Mouse (Mus musculus): ENCODE results near the gene Syngap1.
"Not testable (repeated sequence)": the region's sequence is repeated elsewhere in the genome, so short reads cannot be mapped to it uniquely, and the experiment has no call there.

DNA sequence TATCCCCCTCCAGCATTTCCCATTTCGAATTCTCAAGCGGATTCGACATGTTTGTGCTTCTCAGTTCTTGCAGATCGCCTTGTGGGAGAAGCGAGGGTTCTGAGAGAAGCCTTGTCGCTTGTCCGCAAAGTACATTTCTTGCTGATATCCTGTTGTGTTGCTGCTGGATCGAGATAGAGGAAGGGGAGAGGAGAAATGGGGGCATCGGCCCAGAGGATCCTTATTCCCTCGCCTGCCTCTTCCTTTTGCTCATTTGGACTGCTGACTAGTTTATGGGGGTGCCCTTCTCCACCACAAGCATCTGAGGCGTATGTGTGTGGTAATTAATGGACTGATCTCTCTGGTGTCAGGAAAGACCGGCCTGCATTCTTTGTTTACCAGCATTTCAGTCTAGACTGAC, 23.5 kb upstream of the Syngap1 start:
- TF ChIP-seq CTCF (IDR thresholded peaks at IDR 0.05; ENCODE audit: control insufficient read depth, insufficient read depth, insufficient replicate concordance, low read depth, low read length); POLR2A (IDR thresholded peaks at IDR 0.05; ENCODE audit: control insufficient read depth, low read depth, low read length): not testable (repeated sequence)

Measured in testis, adult 2 months (tissue).